7 mouse cellular contexts compared by ENCODE assay signal in genomic region chr1:156921290-156921994, GRCm38 (mm10). TPM values are rescaled to one million over a fixed set of nuclear protein-coding genes. Genes with fewer than 3 reads are reported as not detected.
DNase-seq lines count a peak whose midpoint lies in the region; ATAC-seq and TF ChIP-seq lines count a peak whose summit lies in the region.

No protein-coding gene starts in this region.

- H3K27me3 ChIP-seq in lung, embryonic 14.5 days (ENCODE audit: insufficient read depth, low read length) = no peaks in the 10 kb centered on the region
- H3K27me3 ChIP-seq in hindbrain, embryonic 12.5 days = no peaks in the 10 kb centered on the region

- no peak overlapping the region for H3K4me2 ChIP-seq in lung, embryonic 14.5 days
- H3K4me2 ChIP-seq in hindbrain, embryonic 12.5 days (replicated peaks) = no peak overlapping the region

- TF ChIP-seq CTCF in lung, embryonic 14.5 days (IDR thresholded peaks at IDR 0.05; ENCODE audit: low read depth) = no peak
- TF ChIP-seq CTCF in lung, adult 2 months (IDR thresholded peaks at IDR 0.05; ENCODE audit: insufficient read depth, low read length) = no peak
- no peak for TF ChIP-seq CTCF in bone marrow macrophage, adult 2 months (IDR thresholded peaks at IDR 0.05; ENCODE audit: low read depth, low read length)

- 59% methylated on average over 12 of the region's 12 CpGs for WGBS in lung, embryonic 14.5 days
- 65% methylated on average over 12 of the region's 12 CpGs for WGBS in lung, adult 2 months
- WGBS in hindbrain, embryonic 12.5 days = 74% methylated on average over 12 of the region's 12 CpGs

- no peak for TF ChIP-seq POLR2A in lung, adult 2 months (IDR thresholded peaks at IDR 0.05; ENCODE audit: borderline replicate concordance, extremely low read depth, low read depth, low read length)
- no peak for TF ChIP-seq POLR2A in bone marrow macrophage, adult 2 months (IDR thresholded peaks at IDR 0.05; ENCODE audit: borderline replicate concordance, low read depth, low read length)

- no peak overlapping the region for H3K4me3 ChIP-seq in lung, embryonic 14.5 days (ENCODE audit: low read depth, low read length)
- H3K4me3 ChIP-seq in lung, adult 2 months (replicated peaks; ENCODE audit: extremely low read depth, low read depth, low read length) = no peak overlapping the region
- H3K4me3 ChIP-seq in bone marrow macrophage, adult 2 months (ENCODE audit: insufficient read depth, low read length) = no peak overlapping the region
- H3K4me3 ChIP-seq in hindbrain, embryonic 12.5 days = no peak overlapping the region

- H3K9ac ChIP-seq in lung, embryonic 14.5 days = no peak overlapping the region
- no peak overlapping the region for H3K9ac ChIP-seq in hindbrain, embryonic 12.5 days

- peak; percentile 34 for DNase-seq in lung, embryonic 14.5 days
- DNase-seq in lung, adult 2 months = no peak
- peak; percentile 45 for DNase-seq in spleen, adult 12 weeks (ENCODE audit: low spot score)
- no peak for DNase-seq in c-Kit-positive CD71-positive TER-119-positive erythroid progenitor cells, embryonic 14.5 days (ENCODE audit: low spot score)
- DNase-seq in gastrocnemius, postnatal 10 days = no peak

- no peaks in the 10 kb centered on the region for H3K9me3 ChIP-seq in lung, embryonic 14.5 days (ENCODE audit: low read depth, low read length)
- H3K9me3 ChIP-seq in hindbrain, embryonic 12.5 days (replicated peaks) = no peaks in the 10 kb centered on the region

- no peaks in the 10 kb centered on the region for H3K36me3 ChIP-seq in lung, embryonic 14.5 days (ENCODE audit: insufficient read depth)
- no peaks in the 10 kb centered on the region for H3K36me3 ChIP-seq in hindbrain, embryonic 12.5 days

- no peak for ATAC-seq in lung, embryonic 14.5 days (ENCODE audit: insufficient read depth)
- ATAC-seq in hindbrain, embryonic 12.5 days (ENCODE audit: low FRiP score) = no peak

- H3K4me1 ChIP-seq in lung, embryonic 14.5 days (ENCODE audit: insufficient read depth) = no peaks in the 10 kb centered on the region
- H3K4me1 ChIP-seq in lung, adult 2 months (ENCODE audit: control insufficient read depth, insufficient read depth, low read length) = no peaks in the 10 kb centered on the region
- peaks cover 13% of the 10 kb centered on the region for H3K4me1 ChIP-seq in bone marrow macrophage, adult 2 months (ENCODE audit: control insufficient read depth, insufficient read depth, low read length)
- H3K4me1 ChIP-seq in hindbrain, embryonic 12.5 days = peaks cover 18% of the 10 kb centered on the region

- peak overlapping the region; percentile 16; the same call in 1 of the 2 replicates for H3K27ac ChIP-seq in lung, embryonic 14.5 days (ENCODE audit: low read depth)
- H3K27ac ChIP-seq in bone marrow macrophage, adult 2 months (ENCODE audit: insufficient read depth, low read depth, low read length) = peak overlapping the region; percentile 61
- peak overlapping the region; percentile 12 for H3K27ac ChIP-seq in hindbrain, embryonic 12.5 days

RNA-seq across cellular contexts. Expression of gene Ralgps2, which starts 18.0 kb away (rescaled TPM):
- 70.6 and 71.6 TPM in 2 replicates for polyA plus RNA-seq in lung, embryonic 14.5 days (2014; fragmentation: Nextera tagmentation; extraction: Ambion mirVana)
- 6.3 and 7.0 TPM in 2 replicates for polyA plus RNA-seq in lung, adult 2 months (2012; rRNA removed)
- polyA plus RNA-seq in bone marrow macrophage, adult 2 months (2012; ENCODE audit: insufficient read depth, insufficient read length, missing spikeins) = 10.3 and 13.0 TPM in 2 replicates
- 123 and 132 TPM in 2 replicates for polyA plus RNA-seq in hindbrain, embryonic 12.5 days (2016; fragmentation: Nextera tagmentation; extraction: Ambion mirVana)
- total RNA-seq in gastrocnemius, postnatal 10 days (2021) = 10 to 100 TPM in 1 of 2 experiments, 1 to 10 TPM in 1; 8.4 to 17.6 TPM

Comparison
In these comparisons a context has a peak if more than half of its experiments do, and no peak if none do; other contexts are left out.
1. DNase-seq: peak in lung, embryonic 14.5 days (single experiment) and spleen, adult 12 weeks (single experiment); none in lung, adult 2 months (single experiment), c-Kit-positive CD71-positive TER-119-positive erythroid progenitor cells, embryonic 14.5 days (single experiment) and gastrocnemius, postnatal 10 days (single experiment).
2. Peak in every context shown above with its lines, with median percentiles within 50 percentile points of each other: H3K27ac ChIP-seq.